Mouse (Mus musculus): ENCODE results near the gene Ddx49.

Ddx49 gene

DNA sequence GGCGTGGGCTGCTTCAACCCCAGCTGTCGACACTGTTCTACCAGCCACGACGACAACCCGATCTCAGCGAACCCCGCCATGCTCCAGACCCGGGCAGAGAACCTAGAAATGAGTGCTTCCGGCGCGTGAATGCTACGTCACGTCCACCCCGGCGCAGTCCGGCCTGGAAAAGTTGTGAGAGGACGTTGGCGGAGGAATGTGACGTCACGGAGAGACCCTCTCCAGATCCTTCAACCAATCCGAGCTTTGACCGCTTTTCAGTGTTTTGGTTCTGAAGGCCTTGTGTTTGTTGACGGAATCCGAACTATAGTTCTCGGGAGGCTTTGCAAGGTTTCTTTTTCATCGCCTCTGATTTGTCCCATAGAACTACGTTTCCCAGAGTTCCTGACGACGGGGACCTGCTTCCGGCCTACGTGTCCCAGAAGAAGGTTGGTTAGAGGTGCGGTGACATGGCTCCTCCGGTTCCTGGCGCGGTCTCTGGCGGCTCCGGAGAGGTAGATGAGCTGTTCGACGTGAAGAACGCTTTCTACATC lies at the start of gene Ddx49, which contains the start of gene Cope:
Gene Ddx49 (minus strand): TSS at position 132 of the 533 bp plus-strand sequence.
Gene Cope (plus strand): TSS at position 161 of the 533 bp plus-strand sequence.
- DNase-seq = peak; percentile 94

- no peak for DNase-seq
Measured at GRCm38 (mm10) chr8:70352000-70352384, 49.7 kb upstream of the Ddx49 start.

- no peak for DNase-seq
Measured at GRCm38 (mm10) chr8:70351035-70351999, 49.0 kb upstream of the Ddx49 start.

GRCm38 (mm10) chr8:70347860-70348420 lies 45.7 kb upstream of the Ddx49 start:
- DNase-seq = no peak

DNA sequence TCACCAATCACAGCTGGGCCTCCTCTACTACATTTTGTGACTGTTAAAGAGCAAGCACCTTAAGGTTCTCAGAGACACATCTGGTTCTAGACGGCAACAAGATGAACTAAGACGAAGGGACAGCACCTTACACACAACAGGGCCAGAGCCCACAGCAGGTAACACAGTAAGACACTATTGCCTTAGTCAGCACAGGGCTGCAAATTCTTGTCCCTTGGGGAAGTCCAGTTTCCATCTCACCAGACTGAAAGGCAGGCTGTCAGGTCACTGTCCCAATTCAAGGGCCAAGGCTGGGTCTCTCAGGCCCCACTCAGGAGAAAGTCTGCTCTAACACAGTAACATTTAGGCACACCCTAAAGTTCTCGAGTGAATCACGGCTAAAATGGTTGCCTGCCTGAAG lies 45.2 kb upstream of the Ddx49 start:
- DNase-seq = no peak

- no peak for DNase-seq
Measured at GRCm38 (mm10) chr8:70344279-70344678, 42.0 kb upstream of the Ddx49 start.

DNA sequence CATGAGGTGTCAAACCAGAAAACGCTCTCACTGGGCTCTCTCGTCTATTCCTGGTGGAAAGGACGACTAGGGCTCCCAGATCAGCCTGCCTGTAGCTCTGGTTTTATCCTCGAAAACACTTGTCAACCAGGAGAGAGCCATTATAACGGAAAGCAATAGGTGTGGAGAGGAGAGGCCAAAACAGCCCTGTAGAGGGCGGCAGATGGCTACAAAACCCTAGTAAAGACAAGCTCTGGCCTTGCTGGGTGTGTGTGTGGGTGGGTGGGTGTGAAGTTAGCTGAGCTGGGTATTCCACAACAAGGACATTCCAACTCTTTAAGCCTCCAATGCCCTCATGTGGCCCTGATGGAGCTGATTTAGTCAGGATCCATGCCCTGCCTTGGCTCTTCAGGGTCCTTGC lies 41.4 kb upstream of the Ddx49 start:
- DNase-seq = peak in 1 of 2 experiments; percentile 53

- DNase-seq = no peak
Measured at GRCm38 (mm10) chr8:70343076-70343475, 40.8 kb upstream of the Ddx49 start.

DNA sequence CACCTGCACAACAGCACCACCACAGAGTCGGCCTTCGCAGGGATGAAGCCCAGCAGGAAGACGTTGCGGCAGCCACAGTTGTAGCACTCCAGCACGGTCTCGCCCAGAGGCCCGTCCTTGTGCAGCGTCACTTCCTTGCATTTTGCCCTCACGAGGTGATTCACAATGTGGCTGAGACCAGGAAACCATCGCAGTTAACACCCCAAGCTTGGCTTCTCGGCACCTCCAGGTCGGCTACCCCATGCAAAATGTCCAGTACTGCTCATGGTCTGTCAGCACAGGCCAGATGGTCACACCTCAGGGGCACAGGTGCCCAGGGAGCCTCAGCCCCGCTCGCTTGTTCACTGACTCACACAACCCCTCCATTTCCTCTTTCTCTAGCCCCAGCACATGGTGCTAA lies 39.7 kb upstream of the Ddx49 start:
- no peak for DNase-seq

DNA sequence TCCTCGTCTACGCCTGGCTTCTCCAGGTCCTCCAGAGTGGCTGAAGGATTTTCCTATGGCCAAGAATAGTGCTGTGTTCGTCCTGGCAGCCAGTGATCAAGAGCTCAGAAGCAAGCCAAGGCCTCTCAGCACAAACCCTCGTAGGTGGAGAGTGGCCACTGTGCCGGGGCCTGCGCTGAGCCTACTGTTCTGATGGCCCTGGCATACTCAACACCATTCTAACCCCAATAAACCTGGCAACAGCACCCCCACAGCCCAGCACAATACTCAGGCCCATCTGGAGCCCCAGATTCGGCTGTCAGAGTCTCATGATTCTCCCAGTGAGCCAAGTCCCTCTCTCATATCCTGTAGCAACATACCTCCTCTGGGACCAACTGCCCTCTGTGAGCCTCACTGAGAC lies 38.4 kb upstream of the Ddx49 start:
- DNase-seq = no peak

DNA sequence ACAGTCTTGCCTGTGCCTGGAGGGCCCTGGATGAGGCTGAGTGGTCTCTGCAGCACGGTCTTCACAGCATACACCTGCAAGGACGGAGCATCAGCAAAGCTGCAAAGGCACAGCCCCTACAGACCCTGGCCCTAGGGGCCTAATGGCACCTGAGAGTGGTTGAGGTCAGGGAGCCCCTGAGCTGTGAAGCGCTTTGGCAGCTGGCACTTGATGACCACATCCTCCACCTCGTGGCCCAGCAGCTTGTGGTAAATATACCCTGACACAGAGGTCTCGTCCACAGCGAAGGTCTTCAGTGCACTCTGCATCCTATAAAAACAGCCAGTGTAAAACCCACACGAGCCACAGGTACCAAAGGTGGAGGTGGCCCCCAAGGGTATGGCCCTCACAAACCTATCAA lies 36.6 kb upstream of the Ddx49 start:
- DNase-seq = no peak

- DNase-seq = no peak
Measured at GRCm38 (mm10) chr8:70332878-70333202, 30.6 kb upstream of the Ddx49 start.

GRCm38 (mm10) chr8:70332070-70332877 lies 30.0 kb upstream of the Ddx49 start:
- DNase-seq = peak; percentile 83 to 85

GRCm38 (mm10) chr8:70331526-70331925 lies 29.2 kb upstream of the Ddx49 start:
- no peak for DNase-seq

GRCm38 (mm10) chr8:70330741-70331364 lies 28.6 kb upstream of the Ddx49 start:
- DNase-seq = peak; percentile 76 to 80

DNA sequence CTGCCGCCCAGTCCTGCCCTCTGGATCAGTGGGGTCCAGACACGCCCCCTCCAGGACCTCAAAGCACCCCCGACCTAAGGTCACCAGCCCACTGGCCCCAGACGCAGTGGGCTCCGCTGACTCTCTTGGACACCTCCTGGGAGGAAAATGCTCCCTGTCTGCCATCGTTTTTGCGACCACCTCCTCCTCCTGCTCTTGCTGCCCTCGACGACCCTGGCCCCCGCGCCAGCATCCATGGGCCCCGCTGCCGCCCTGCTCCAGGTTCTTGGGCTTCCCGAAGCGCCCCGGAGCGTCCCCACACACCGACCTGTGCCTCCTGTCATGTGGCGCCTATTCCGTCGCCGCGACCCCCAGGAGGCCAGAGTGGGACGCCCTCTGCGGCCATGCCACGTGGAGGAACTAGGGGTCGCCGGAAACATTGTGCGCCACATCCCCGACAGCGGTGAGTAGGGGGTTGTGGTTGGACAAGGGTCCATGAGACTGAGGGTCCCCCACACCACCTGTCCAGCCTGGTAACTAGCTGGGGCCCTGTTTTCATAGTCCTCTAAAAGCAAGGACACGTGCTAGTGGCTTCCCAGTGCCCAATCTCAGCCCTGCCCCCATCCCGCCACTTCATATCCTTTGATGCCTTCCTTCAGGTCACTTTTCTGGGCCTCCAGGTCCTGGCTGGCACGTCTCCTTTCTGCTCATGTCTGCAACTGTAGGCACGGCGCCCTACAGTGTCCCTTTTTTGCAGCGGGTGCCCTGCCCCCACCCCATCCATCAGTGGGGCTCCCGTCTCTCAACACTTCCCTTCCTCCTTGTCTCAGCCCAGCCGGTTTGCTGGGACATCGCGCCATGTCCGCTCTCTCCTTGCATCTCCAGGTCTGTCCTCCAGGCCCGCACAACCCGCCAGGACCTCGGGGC lies 27.8 kb upstream of the Ddx49 start:
- DNase-seq = no peak

GRCm38 (mm10) chr8:70329124-70329834 lies 27.0 kb upstream of the Ddx49 start, which contains the start of gene Gdf1:
Gene Gdf1 (plus strand): TSS chr8:70329817.
- DNase-seq = peak in 1 of 2 experiments; percentile 44

GRCm38 (mm10) chr8:70327512-70327911 lies 25.2 kb upstream of the Ddx49 start:
- no peak for DNase-seq

- DNase-seq = no peak
Measured at GRCm38 (mm10) chr8:70323716-70324115, 21.4 kb upstream of the Ddx49 start.

DNA sequence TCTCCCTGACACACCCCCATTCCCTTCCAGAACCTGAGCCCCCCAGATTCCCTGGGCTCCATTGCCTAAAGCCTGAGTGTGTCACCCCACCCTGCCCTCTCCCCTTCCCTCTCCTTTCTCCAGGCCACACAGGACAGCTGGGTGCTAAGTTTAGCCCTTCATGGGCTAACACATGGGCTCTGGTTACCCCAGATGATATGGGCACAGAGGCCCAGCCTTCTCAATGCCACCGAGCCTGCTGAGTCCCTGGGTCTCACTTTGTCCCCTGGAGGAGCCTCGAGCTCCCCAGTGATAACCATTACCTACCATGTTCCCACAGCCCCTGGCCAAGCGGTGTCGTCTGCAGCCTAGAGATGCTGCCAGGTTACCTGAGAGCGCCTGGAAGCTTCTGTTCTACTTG lies 15.6 kb upstream of the Ddx49 start:
- DNase-seq = no peak
